Mouse (Mus musculus): ENCODE data around the gene Itsn1.

DNA sequence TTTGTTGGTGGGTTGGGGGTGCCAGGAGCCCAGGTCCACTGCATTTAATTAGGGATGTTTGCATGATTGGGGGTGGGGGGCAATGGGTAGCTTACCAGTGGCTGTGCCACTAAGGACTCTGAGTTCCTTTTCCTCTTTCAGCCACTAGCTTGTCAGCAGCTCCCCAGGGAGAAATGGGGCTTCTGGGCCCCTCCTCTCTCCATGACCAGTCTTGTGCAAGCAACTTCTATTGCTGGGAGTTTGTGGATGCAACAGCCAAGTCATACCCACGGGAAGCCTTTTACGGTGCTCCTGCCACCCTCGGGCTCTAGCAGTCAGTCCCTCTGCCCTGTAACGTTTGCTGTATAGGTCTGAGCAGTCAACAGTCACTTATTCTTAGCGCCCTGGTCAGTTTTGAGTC is 5.7 kb downstream of the Itsn1 start:
- TF ChIP-seq EP300 (IDR thresholded peaks at IDR 0.05; ENCODE audit: low read depth) (no peak), CTCF (IDR thresholded peaks at IDR 0.05; ENCODE audit: low read depth) (no peak)

Measured in liver, embryonic 14.5 days (tissue).